Mouse (Mus musculus) thymus, adult 2 months (tissue): ENCODE data around the gene Nedd1.

ENCODE experiments used
- CTCF ChIP-seq: fragments of 200-500 bp; IDR thresholded peaks from 2 replicates; pipeline ENCODE4 v1.5.1; 2012; ENCODE audit warnings: mild to moderate bottlenecking, control low read depth, low read length, moderate library complexity, borderline replicate concordance; ENCODE audit not compliant: control insufficient read depth, poor library complexity, insufficient read depth; ENCODE audit errors: extremely low read depth
- POLR2A ChIP-seq: fragments of 200-500 bp; IDR thresholded peaks from 2 replicates; pipeline ENCODE4 v1.6.1; 2012; ENCODE audit warnings: mild to moderate bottlenecking, low read length, control low read depth, moderate library complexity; ENCODE audit not compliant: control insufficient read depth, poor library complexity, insufficient read depth; ENCODE audit errors: extremely low read depth

DNA sequence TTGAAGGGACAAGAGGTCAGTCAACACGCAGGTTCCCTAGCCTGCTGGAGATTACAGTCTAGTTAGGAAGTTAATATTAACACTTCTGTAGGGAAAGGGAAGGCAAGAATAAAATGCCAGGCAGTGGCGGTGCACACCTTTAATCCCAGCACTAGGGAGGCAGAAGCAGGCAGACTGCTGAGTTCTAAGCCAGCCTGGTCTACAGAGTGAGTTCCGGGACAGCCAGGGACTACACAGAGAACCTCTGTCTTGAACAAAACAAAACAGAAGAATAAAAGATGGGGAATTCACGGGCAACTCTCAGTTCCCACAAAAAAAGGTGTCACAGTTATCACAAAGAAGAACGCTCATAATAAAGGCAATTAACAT lies 384 bp upstream of the Nedd1 start:
- no peak for TF ChIP-seq CTCF
- TF ChIP-seq POLR2A = no peak
